Mouse (Mus musculus) midbrain, embryonic 10.5 days (tissue): ENCODE measurements around the gene Map3k13. TPM values are rescaled to one million over a fixed set of nuclear protein-coding genes. Genes with fewer than 3 reads are reported as not detected.

Experiments used
- DNase-seq: peaks from one replicate; pipeline ENCODE4 v3.0.0-alpha.2; 2017; ENCODE audit warnings: low spot score
- H3K27ac ChIP-seq: fragments of 300-500 bp; sonication (generic); replicated peaks from 2 replicates; pipeline ENCODE4 v1.5.1; 2016; ENCODE audit warnings: mild to moderate bottlenecking
- H3K27me3 ChIP-seq: fragments of 300-500 bp; sonication (generic); 2 replicates; pipeline ENCODE4 v1.6.1; 2016; ENCODE audit warnings: low read depth, mild to moderate bottlenecking; ENCODE audit not compliant: poor library complexity, severe bottlenecking
- H3K36me3 ChIP-seq: fragments of 300-500 bp; sonication (generic); 2 replicates; pipeline ENCODE4 v1.6.1; 2016; ENCODE audit warnings: mild to moderate bottlenecking, moderate library complexity
- H3K4me1 ChIP-seq: fragments of 300-500 bp; sonication (generic); 2 replicates; pipeline ENCODE4 v1.6.1; 2016
- H3K4me3 ChIP-seq: fragments of 300-500 bp; sonication (generic); 2 replicates; pipeline ENCODE4 v1.5.1; 2016; ENCODE audit warnings: mild to moderate bottlenecking, moderate library complexity
- H3K9me3 ChIP-seq: fragments of 300-500 bp; sonication (generic); replicated peaks from 2 replicates; pipeline ENCODE4 v1.6.1; 2016; ENCODE audit warnings: mild to moderate bottlenecking
- WGBS: fragments of 180-500 bp; shearing (Covaris S2); methylation state at CpG from one replicate; pipeline ENCODE4 v1.1.7; 2016; 5-methylcytosine and 5-hydroxymethylcytosine counted together
- polyA plus RNA-seq: library from polyadenylated mRNA; unstranded; fragments of >200 nt; fragmentation: Nextera tagmentation; extraction: Ambion mirVana; gene quantifications from 2 replicates; pipeline ENCODE4 v1.2.1, GENCODE M21; 2016

Gene Map3k13
- polyA plus RNA-seq, 1 experiment from 2014 or later: 2.1 TPM

- no peaks in the 10 kb centered on the region for H3K9me3 ChIP-seq
- H3K27me3 ChIP-seq: peaks cover 16% of the 10 kb centered on the region
- no peak for DNase-seq
- 0 out of 2 replicates have a peak overlapping the region, but pooled peaks have one; percentile 28 for H3K27ac ChIP-seq
- peaks cover 19% of the 10 kb centered on the region for H3K4me1 ChIP-seq
- H3K4me3 ChIP-seq: no peak overlapping the region
- 67% methylated on average over 4 of the region's 4 CpGs for WGBS
- H3K36me3 ChIP-seq: no peaks in the 10 kb centered on the region
Measured at GRCm38 (mm10) chr16:21971446-21971845, 177.3 kb downstream of the Map3k13 start.

- peak overlapping the region; percentile 44 for H3K4me3 ChIP-seq
- WGBS: 2% methylated on average over 16 of the region's 16 CpGs
- H3K27me3 ChIP-seq: peaks cover 22% of the 10 kb centered on the region
- H3K9me3 ChIP-seq: no peaks in the 10 kb centered on the region
- peaks cover 21% of the 10 kb centered on the region for H3K4me1 ChIP-seq
- peak; percentile 34 for DNase-seq
- H3K27ac ChIP-seq: peak overlapping the region; percentile 39
- no peaks in the 10 kb centered on the region for H3K36me3 ChIP-seq
Measured at GRCm38 (mm10) chr16:21976203-21976602, 182.1 kb downstream of the Map3k13 start.

GRCm38 (mm10) chr16:21977347-21977746 is 183.2 kb downstream of the Map3k13 start:
- H3K27ac ChIP-seq: no peak overlapping the region
- peaks cover 22% of the 10 kb centered on the region for H3K27me3 ChIP-seq
- WGBS: 75% methylated on average over 5 of the region's 5 CpGs
- H3K4me1 ChIP-seq: peaks cover 14% of the 10 kb centered on the region
- DNase-seq: no peak
- H3K9me3 ChIP-seq: no peaks in the 10 kb centered on the region
- no peak overlapping the region for H3K4me3 ChIP-seq
- H3K36me3 ChIP-seq: no peaks in the 10 kb centered on the region

Other genes with a start within 250 kb of the Map3k13 start
- 81.7 and 97.5 TPM in 2 replicates for gene 2510009E07Rik, start 99.7 kb upstream of the Map3k13 start, polyA plus RNA-seq
- 2.4 and 2.5 TPM in 2 replicates for gene Ehhadh, start 6.5 kb upstream of the Map3k13 start, polyA plus RNA-seq
- 30.4 and 34.3 TPM in 2 replicates for gene Tmem41a, start 153.2 kb downstream of the Map3k13 start, polyA plus RNA-seq
- 0.15 and 0.50 TPM in 2 replicates for gene Liph, start 201.3 kb downstream of the Map3k13 start, polyA plus RNA-seq
- gene Senp2, start 215.1 kb downstream of the Map3k13 start, polyA plus RNA-seq: 64.2 and 65.4 TPM in 2 replicates